8 mouse cellular contexts compared by ENCODE assay signal in genomic region chr1:86501114-86501532, GRCm38 (mm10). TPM values are rescaled to one million over a fixed set of nuclear protein-coding genes. Genes with fewer than 3 reads are reported as not detected.
A peak's percentile ranks its signal among the peaks of the same experiment; 100 is the strongest.
DNase-seq lines count a peak whose midpoint lies in the region; ATAC-seq lines count a peak whose summit lies in the region.

No protein-coding gene starts in this region.

- H3K4me2 ChIP-seq in embryonic facial prominence, embryonic 12.5 days (replicated peaks): no peak overlapping the region
- H3K4me2 ChIP-seq in heart, embryonic 15.5 days: no peak overlapping the region
- H3K4me2 ChIP-seq in liver, embryonic 12.5 days: peak overlapping the region; percentile 12
- H3K4me2 ChIP-seq in neural tube, embryonic 11.5 days (ENCODE audit: low read depth): no peak overlapping the region

- peaks cover 40% of the 10 kb centered on the region for H3K4me1 ChIP-seq in embryonic facial prominence, embryonic 12.5 days
- peaks cover 73% of the 10 kb centered on the region for H3K4me1 ChIP-seq in heart, embryonic 15.5 days (replicated peaks)
- H3K4me1 ChIP-seq in liver, embryonic 12.5 days: peaks cover 74% of the 10 kb centered on the region
- H3K4me1 ChIP-seq in neural tube, embryonic 11.5 days (ENCODE audit: control insufficient read depth, insufficient read depth, low read length): peaks cover 32% of the 10 kb centered on the region

- peak; percentile 89 for DNase-seq in A20 (ENCODE audit: low read depth, low spot score)
- peak; percentile 58 for DNase-seq in T-cell, adult 2 months (ENCODE audit: low spot score)
- DNase-seq in kidney, postnatal 36 days: peak; percentile 45 to 75
- peak; percentile 72 for DNase-seq in neural tube, embryonic 11.5 days (ENCODE audit: low spot score)
- peak; percentile 70 to 89 for DNase-seq in thymus, postnatal 10 days (ENCODE audit: low spot score in 2 of 2)

- no peaks in the 10 kb centered on the region for H3K9me3 ChIP-seq in embryonic facial prominence, embryonic 12.5 days
- no peaks in the 10 kb centered on the region for H3K9me3 ChIP-seq in heart, embryonic 15.5 days (replicated peaks)
- H3K9me3 ChIP-seq in liver, embryonic 12.5 days (replicated peaks): no peaks in the 10 kb centered on the region
- H3K9me3 ChIP-seq in neural tube, embryonic 11.5 days (ENCODE audit: control insufficient read depth, low read length): no peaks in the 10 kb centered on the region

- ATAC-seq in embryonic facial prominence, embryonic 12.5 days (ENCODE audit: insufficient number of reproducible peaks, insufficient read depth, low FRiP score, low TSS enrichment): no peak
- ATAC-seq in heart, embryonic 15.5 days (replicated peaks; ENCODE audit: insufficient number of reproducible peaks, insufficient read depth, low FRiP score, low read depth): no peak
- ATAC-seq in liver, embryonic 12.5 days: 0 out of 2 replicates have a peak, but pooled peaks have one; percentile 11
- ATAC-seq in neural tube, embryonic 11.5 days (ENCODE audit: insufficient read depth, low FRiP score, low TSS enrichment): no peak

- H3K4me3 ChIP-seq in embryonic facial prominence, embryonic 12.5 days: no peak overlapping the region
- no peak overlapping the region for H3K4me3 ChIP-seq in heart, embryonic 15.5 days
- H3K4me3 ChIP-seq in liver, embryonic 12.5 days: no peak overlapping the region
- H3K4me3 ChIP-seq in neural tube, embryonic 11.5 days (ENCODE audit: low read depth, low read length): no peak overlapping the region

- H3K27me3 ChIP-seq in embryonic facial prominence, embryonic 12.5 days: no peaks in the 10 kb centered on the region
- no peaks in the 10 kb centered on the region for H3K27me3 ChIP-seq in heart, embryonic 15.5 days
- H3K27me3 ChIP-seq in liver, embryonic 12.5 days (replicated peaks): peaks cover 8% of the 10 kb centered on the region
- no peaks in the 10 kb centered on the region for H3K27me3 ChIP-seq in neural tube, embryonic 11.5 days (ENCODE audit: control insufficient read depth, insufficient read depth, low read length)

- no peaks in the 10 kb centered on the region for H3K36me3 ChIP-seq in embryonic facial prominence, embryonic 12.5 days
- H3K36me3 ChIP-seq in heart, embryonic 15.5 days: no peaks in the 10 kb centered on the region
- no peaks in the 10 kb centered on the region for H3K36me3 ChIP-seq in liver, embryonic 12.5 days
- no peaks in the 10 kb centered on the region for H3K36me3 ChIP-seq in neural tube, embryonic 11.5 days (ENCODE audit: control insufficient read depth, insufficient read depth, low read length)

- H3K9ac ChIP-seq in embryonic facial prominence, embryonic 12.5 days: no peak overlapping the region
- H3K9ac ChIP-seq in heart, embryonic 15.5 days: no peak overlapping the region
- no peak overlapping the region for H3K9ac ChIP-seq in liver, embryonic 12.5 days
- H3K9ac ChIP-seq in neural tube, embryonic 11.5 days (ENCODE audit: low read length): no peak overlapping the region

- 39% methylated on average over 6 of the region's 6 CpGs for WGBS in embryonic facial prominence, embryonic 12.5 days
- 41% methylated on average over 6 of the region's 6 CpGs for WGBS in heart, embryonic 15.5 days
- 23% methylated on average over 6 of the region's 6 CpGs for WGBS in liver, embryonic 12.5 days (ENCODE audit: insufficient replicate concordance)
- 38% methylated on average over 6 of the region's 6 CpGs for WGBS in neural tube, embryonic 11.5 days

- H3K27ac ChIP-seq in embryonic facial prominence, embryonic 12.5 days: peak overlapping the region; percentile 86
- peak overlapping the region; percentile 56 for H3K27ac ChIP-seq in heart, embryonic 15.5 days
- H3K27ac ChIP-seq in liver, embryonic 12.5 days: no peak overlapping the region; the same call in 1 of the 2 replicates
- H3K27ac ChIP-seq in neural tube, embryonic 11.5 days (ENCODE audit: low read depth, low read length): no peak overlapping the region

RNA-seq across cellular contexts. Expression of gene Ptma, which starts 25.4 kb away (rescaled TPM):
- 3,116 and 3,315 TPM in 2 replicates for polyA plus RNA-seq in embryonic facial prominence, embryonic 12.5 days (2016; fragmentation: Nextera tagmentation; extraction: Ambion mirVana)
- 791 and 881 TPM in 2 replicates for polyA plus RNA-seq in heart, embryonic 15.5 days (2015; fragmentation: Nextera tagmentation; extraction: Ambion mirVana)
- polyA plus RNA-seq in liver, embryonic 12.5 days (2016; fragmentation: Nextera tagmentation; extraction: Ambion mirVana): 1,639 and 1,657 TPM in 2 replicates
- 2,926 and 3,268 TPM in 2 replicates for polyA plus RNA-seq in neural tube, embryonic 11.5 days (2014; fragmentation: Nextera tagmentation; extraction: Ambion mirVana)

Comparison
In these comparisons a context has a peak if more than half of its experiments do, and no peak if none do; other contexts are left out.
1. H3K27ac ChIP-seq: peak in embryonic facial prominence, embryonic 12.5 days (single experiment) and heart, embryonic 15.5 days (single experiment); none in liver, embryonic 12.5 days (single experiment) and neural tube, embryonic 11.5 days (single experiment).
2. Peak in every context shown above with its lines, with median percentiles within 50 percentile points of each other: DNase-seq.